Mouse (Mus musculus) kidney, adult 2 months (tissue): ENCODE data around the gene Itgae.

Experiments
- CTCF ChIP-seq: fragments of 200-500 bp; conservative IDR thresholded peaks from 2 replicates; pipeline ENCODE4 v1.5.1; 2011; ENCODE audit warnings: low read depth, mild to moderate bottlenecking, control low read depth, low read length, moderate library complexity, mixed read lengths; ENCODE audit not compliant: insufficient read depth, insufficient read length
- POLR2A ChIP-seq: fragments of 200-500 bp; IDR thresholded peaks from one replicate; pipeline ENCODE4 v1.6.1; 2011; ENCODE audit warnings: low read depth, low read length, control low read depth

DNA sequence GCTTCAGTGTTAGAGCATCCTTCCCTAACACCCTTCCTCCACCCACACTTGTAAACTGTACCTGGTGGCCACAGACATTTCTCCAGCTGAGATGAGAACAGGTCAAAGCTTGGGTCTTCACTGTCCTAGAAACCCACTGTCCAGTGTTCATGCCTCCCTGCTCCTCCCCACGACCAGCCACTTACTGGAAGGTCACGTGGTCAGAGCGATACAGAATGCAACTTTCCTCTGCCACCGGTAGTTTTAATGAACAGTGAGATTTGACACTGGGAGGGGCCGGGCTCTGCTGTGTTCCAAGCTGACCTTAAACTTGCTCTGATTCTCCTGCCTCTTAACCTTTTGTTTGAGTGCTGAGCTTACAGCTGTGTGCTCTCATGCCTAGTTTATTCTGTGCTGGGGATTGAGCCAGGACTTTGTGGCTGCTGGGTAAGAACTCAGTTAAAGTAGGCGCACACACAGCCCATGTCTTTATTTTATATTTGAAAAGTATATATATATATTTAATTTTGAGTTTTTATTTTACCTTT is 46.1 kb upstream of the Itgae start:
- TF ChIP-seq POLR2A (no peak), CTCF (no peak)
